Mouse (Mus musculus) lung, adult 2 months (tissue): Measurements from ENCODE around the gene St6galnac1.
"Not testable (repeated sequence)": the region's sequence is repeated elsewhere in the genome, so short reads cannot be mapped to it uniquely, and the experiment has no call there.

Experiments used
- CTCF ChIP-seq: fragments of 200-500 bp; IDR thresholded peaks from 2 replicates; pipeline ENCODE4 v1.5.1; 2011; ENCODE audit warnings: mild to moderate bottlenecking, low read length, control low read depth; ENCODE audit not compliant: insufficient read depth
- POLR2A ChIP-seq: fragments of 200-500 bp; IDR thresholded peaks from 2 replicates; pipeline ENCODE4 v1.6.1; 2011; ENCODE audit warnings: low read depth, mild to moderate bottlenecking, control low read depth, low read length, borderline replicate concordance; ENCODE audit errors: extremely low read depth

DNA sequence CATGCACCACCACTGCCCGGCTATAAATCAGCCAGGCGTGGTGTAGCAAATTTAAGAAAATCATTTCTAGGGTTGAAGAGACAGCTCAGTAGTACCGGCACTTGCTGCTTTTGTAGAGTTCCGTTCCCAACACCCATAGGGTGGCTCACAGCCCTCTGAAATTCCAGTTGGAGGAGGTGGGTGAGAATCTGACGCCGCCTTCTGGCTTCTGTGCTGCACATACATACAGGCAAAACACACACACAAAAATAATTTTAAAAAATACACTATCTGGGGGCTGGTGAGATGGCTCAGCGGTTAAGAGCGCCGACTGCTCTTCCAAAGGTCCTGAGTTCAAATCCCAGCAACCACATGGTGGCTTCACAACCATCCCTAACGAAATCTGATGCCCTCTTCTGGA is 48.6 kb upstream of the St6galnac1 start:
- TF ChIP-seq POLR2A, CTCF: not testable (repeated sequence)
